Mouse (Mus musculus): Measurements from ENCODE around the gene Cdipt.
A peak's percentile ranks its signal among the peaks of the same experiment; 100 is the strongest.

Gene Cdipt

GRCm38 (mm10) chr7:126975950-126976866 is 494 bp downstream of the Cdipt start, which contains the start of gene Cdiptos:
TSS of gene Cdiptos (minus strand) at chr7:126976098.
- peak; percentile 99 for DNase-seq

GRCm38 (mm10) chr7:126976878-126977459 is 1.3 kb downstream of the Cdipt start:
- DNase-seq = no peak

GRCm38 (mm10) chr7:126978841-126979240 is 3.1 kb downstream of the Cdipt start:
- no peak for DNase-seq

GRCm38 (mm10) chr7:126981601-126982000 is 5.9 kb downstream of the Cdipt start:
- DNase-seq = no peak

- no peak for DNase-seq
Observed at GRCm38 (mm10) chr7:126982054-126982453, 6.3 kb downstream of the Cdipt start.

- no peak for DNase-seq
Observed at GRCm38 (mm10) chr7:126983113-126983512, 7.4 kb downstream of the Cdipt start.

GRCm38 (mm10) chr7:126984667-126985444 is 9.1 kb downstream of the Cdipt start:
- DNase-seq = no peak

- DNase-seq = peak; percentile 59
Observed at GRCm38 (mm10) chr7:126986319-126986718, 10.6 kb downstream of the Cdipt start.

GRCm38 (mm10) chr7:126988816-126989215 is 13.1 kb downstream of the Cdipt start:
- DNase-seq = no peak

- no peak for DNase-seq
Observed at GRCm38 (mm10) chr7:126996449-126996848, 20.7 kb downstream of the Cdipt start.

- DNase-seq = no peak
Observed at GRCm38 (mm10) chr7:126999568-126999967, 23.9 kb downstream of the Cdipt start.

GRCm38 (mm10) chr7:127003620-127004019 is 27.9 kb downstream of the Cdipt start:
- DNase-seq = no peak

GRCm38 (mm10) chr7:127004122-127004875 is 28.6 kb downstream of the Cdipt start:
- no peak for DNase-seq

- no peak for DNase-seq
Observed at GRCm38 (mm10) chr7:127007313-127008024, 31.8 kb downstream of the Cdipt start.

- DNase-seq = no peak
Observed at GRCm38 (mm10) chr7:127008239-127009019, 32.7 kb downstream of the Cdipt start.

GRCm38 (mm10) chr7:127009307-127010085 is 33.8 kb downstream of the Cdipt start:
- no peak for DNase-seq

GRCm38 (mm10) chr7:127011051-127011450 is 35.3 kb downstream of the Cdipt start:
- no peak for DNase-seq

- no peak for DNase-seq
Observed at GRCm38 (mm10) chr7:127011717-127012116, 36.0 kb downstream of the Cdipt start.

- DNase-seq = no peak
Observed at GRCm38 (mm10) chr7:127012374-127012773, 36.7 kb downstream of the Cdipt start.

- DNase-seq = no peak
Observed at GRCm38 (mm10) chr7:127012845-127013244, 37.1 kb downstream of the Cdipt start.

Measured in right cerebral cortex, postnatal 14 days (tissue).